Mouse (Mus musculus): ENCODE measurements around the gene Lrfn3. TPM values are rescaled to one million over a fixed set of nuclear protein-coding genes. Genes with fewer than 3 reads are reported as not detected.
A peak's percentile ranks its signal among the peaks of the same experiment; 100 is the strongest.

Lrfn3 gene
- polyA plus RNA-seq, 1 experiment: 4.2 TPM

DNA sequence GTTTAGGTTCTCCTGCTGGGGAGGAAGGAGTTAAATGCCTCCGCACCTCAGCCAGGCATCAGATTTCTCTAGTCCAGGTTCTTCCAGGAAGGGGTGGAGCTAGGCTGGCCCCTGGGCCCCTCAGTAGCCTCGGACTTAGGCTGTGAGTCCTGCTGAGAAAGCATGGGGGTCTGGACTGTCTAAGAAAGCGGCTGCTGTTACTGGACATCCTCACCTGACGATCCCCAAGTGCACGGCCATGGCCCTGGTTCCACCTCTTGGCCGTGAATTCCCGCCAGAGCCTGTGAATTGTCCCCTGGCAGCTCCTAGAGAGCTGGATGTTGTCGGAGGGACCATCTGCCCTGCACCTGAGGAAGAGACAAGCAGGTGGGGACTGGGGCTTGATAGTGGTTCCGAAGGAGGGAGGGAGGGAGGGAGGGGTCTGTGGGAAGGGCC, 47.8 kb downstream of the Lrfn3 start, which contains the start of gene Syne4:
TSS of gene Syne4 (plus strand) at position 87 of the 435 bp plus-strand sequence.
- Histone ChIP-seq H3K27ac (ENCODE audit: insufficient read depth, low read length) (no peak within 1 kb of the TSS), H3K4me1 (ENCODE audit: control insufficient read depth, insufficient read depth, low read length) (peaks cover 2% of the 10 kb centered on the region), H3K9me3 (replicated peaks; ENCODE audit: control insufficient read depth, insufficient read depth, low read length, poor library complexity, severe bottlenecking) (no peaks in the 10 kb centered on the region), H3K36me3 (ENCODE audit: control insufficient read depth, insufficient read depth, low read length, poor library complexity, severe bottlenecking) (no peaks in the 10 kb centered on the region), H3K27me3 (ENCODE audit: control insufficient read depth, insufficient read depth, low read length, poor library complexity, severe bottlenecking) (no peaks in the 10 kb centered on the region), H3K9ac (ENCODE audit: low read depth, poor library complexity, severe bottlenecking) (peak within 1 kb of the TSS; percentile 69), H3K4me3 (ENCODE audit: low read depth, low read length) (peak within 1 kb of the TSS; percentile 81)
- TF ChIP-seq CTCF (IDR thresholded peaks at IDR 0.05; ENCODE audit: low read depth, low read length): no peak
- TF ChIP-seq EP300 (IDR thresholded peaks at IDR 0.05; ENCODE audit: insufficient read depth, low read depth, low read length): 0 out of 2 replicates have a peak, but pooled peaks have one; percentile 41
- peak; percentile 53 for TF ChIP-seq POLR2A (IDR thresholded peaks at IDR 0.05; ENCODE audit: insufficient read depth, low read length)

DNA sequence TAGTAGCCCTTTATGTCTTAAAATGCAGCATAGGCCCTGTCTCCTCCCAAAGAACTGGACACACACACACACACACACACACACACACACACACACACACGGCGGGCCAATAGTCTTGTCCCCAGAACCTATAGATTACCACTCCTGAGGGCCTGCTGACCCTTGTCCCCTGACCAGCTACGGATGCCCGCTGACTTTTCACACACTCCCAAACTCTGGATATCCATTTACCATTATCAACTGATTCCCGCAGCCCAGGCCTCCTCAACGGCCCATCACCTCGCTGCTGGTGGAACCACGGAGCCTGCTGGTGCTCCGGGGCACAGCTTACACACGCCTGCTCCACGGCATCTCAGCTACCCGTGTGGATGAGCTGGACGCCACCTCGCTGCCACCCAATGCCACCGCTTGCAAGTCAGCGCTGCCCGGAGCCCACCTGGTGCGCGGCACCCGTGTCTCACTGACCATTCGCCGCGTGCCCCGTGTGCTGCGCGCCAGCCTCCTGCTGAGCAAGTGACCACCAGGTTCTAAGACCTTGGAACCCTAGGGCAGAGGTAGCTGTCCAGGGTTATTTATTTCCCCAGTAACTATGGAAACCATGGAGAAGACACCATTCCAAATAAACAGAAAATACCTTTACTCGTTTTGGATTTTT, 48.8 kb downstream of the Lrfn3 start:
- TF ChIP-seq POLR2A (IDR thresholded peaks at IDR 0.05; ENCODE audit: insufficient read depth, low read length) (no peak), CTCF (IDR thresholded peaks at IDR 0.05; ENCODE audit: low read depth, low read length) (no peak)
- Histone ChIP-seq H3K9ac (ENCODE audit: low read depth, poor library complexity, severe bottlenecking) (no peak overlapping the region), H3K9me3 (replicated peaks; ENCODE audit: control insufficient read depth, insufficient read depth, low read length, poor library complexity, severe bottlenecking) (no peaks in the 10 kb centered on the region), H3K27ac (ENCODE audit: insufficient read depth, low read length) (no peak overlapping the region), H3K27me3 (ENCODE audit: control insufficient read depth, insufficient read depth, low read length, poor library complexity, severe bottlenecking) (no peaks in the 10 kb centered on the region), H3K36me3 (ENCODE audit: control insufficient read depth, insufficient read depth, low read length, poor library complexity, severe bottlenecking) (no peaks in the 10 kb centered on the region), H3K4me3 (ENCODE audit: low read depth, low read length) (peak overlapping the region; percentile 12; the same call in 1 of the 2 replicates), H3K4me1 (ENCODE audit: control insufficient read depth, insufficient read depth, low read length) (peaks cover 2% of the 10 kb centered on the region)

DNA sequence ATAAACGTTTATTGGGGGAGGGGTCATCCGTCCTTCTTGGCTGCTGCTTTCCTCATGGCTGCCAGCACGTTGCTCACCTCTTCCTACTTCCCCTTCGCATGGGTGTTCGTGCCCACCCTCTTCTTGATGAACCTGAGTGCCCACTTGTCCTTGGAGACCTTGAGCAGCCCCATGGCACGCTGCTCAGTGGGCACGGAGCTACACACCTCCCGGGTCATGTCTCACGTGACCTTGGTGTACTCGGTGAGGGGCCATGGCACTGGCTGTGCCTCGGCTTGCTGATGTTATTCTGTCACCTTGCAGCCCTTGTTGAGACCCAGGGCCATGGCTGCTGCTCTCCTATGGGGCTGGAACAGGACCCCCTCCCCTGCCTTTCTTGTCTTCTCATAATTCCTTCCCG, 52.4 kb downstream of the Lrfn3 start:
- no peak overlapping the region for H3K4me3 ChIP-seq (ENCODE audit: low read depth, low read length)
- no peaks in the 10 kb centered on the region for H3K27me3 ChIP-seq (ENCODE audit: control insufficient read depth, insufficient read depth, low read length, poor library complexity, severe bottlenecking)
- no peak for TF ChIP-seq CTCF (IDR thresholded peaks at IDR 0.05; ENCODE audit: low read depth, low read length)
- TF ChIP-seq POLR2A (IDR thresholded peaks at IDR 0.05; ENCODE audit: insufficient read depth, low read length): no peak
- TF ChIP-seq EP300 (IDR thresholded peaks at IDR 0.05; ENCODE audit: insufficient read depth, low read depth, low read length): no peak
- no peak overlapping the region for H3K9ac ChIP-seq (ENCODE audit: low read depth, poor library complexity, severe bottlenecking)
- no peaks in the 10 kb centered on the region for H3K9me3 ChIP-seq (replicated peaks; ENCODE audit: control insufficient read depth, insufficient read depth, low read length, poor library complexity, severe bottlenecking)
- H3K27ac ChIP-seq (ENCODE audit: insufficient read depth, low read length): no peak overlapping the region
- H3K36me3 ChIP-seq (ENCODE audit: control insufficient read depth, insufficient read depth, low read length, poor library complexity, severe bottlenecking): no peaks in the 10 kb centered on the region
- H3K4me1 ChIP-seq (ENCODE audit: control insufficient read depth, insufficient read depth, low read length): peaks cover 2% of the 10 kb centered on the region

DNA sequence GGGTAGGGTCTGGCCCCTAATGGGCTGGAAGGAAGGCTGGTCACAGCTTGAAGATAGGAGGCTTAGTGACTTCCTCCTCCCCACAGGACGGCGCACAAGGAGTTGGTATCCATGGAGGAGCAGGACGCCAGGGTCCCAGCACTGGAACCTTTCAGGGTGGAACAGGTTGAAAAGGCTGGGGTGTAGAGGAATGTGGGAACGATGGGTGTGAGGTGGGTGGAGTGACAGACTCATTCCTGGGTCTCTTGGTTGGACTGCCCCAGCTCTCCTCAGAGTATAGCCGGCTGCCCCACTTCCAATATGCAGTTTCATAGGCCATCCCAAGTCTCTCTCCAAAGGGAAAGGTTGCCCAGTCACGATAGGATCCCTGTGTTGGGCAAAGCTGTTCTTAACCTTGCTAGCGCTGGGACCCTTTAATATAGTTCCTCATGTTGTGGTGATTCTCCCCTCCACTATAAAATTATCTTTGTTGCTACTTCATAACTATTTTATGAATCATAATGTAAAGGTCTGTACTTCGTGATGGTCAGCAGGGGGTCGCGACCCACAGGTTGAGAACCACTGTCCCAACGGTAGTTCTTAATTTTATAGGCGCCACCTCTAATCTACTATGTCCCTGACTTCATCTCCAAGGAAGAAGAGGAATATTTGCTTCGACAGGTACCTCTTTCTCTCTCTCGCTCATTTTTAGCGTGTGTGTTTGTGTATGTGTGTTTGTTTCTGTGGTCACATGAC, 53.0 kb downstream of the Lrfn3 start:
- Histone ChIP-seq H3K27me3 (ENCODE audit: control insufficient read depth, insufficient read depth, low read length, poor library complexity, severe bottlenecking) (no peaks in the 10 kb centered on the region), H3K36me3 (ENCODE audit: control insufficient read depth, insufficient read depth, low read length, poor library complexity, severe bottlenecking) (no peaks in the 10 kb centered on the region), H3K9ac (ENCODE audit: low read depth, poor library complexity, severe bottlenecking) (peak overlapping the region; percentile 75), H3K4me3 (ENCODE audit: low read depth, low read length) (peak overlapping the region; percentile 89), H3K4me1 (ENCODE audit: control insufficient read depth, insufficient read depth, low read length) (peaks cover 2% of the 10 kb centered on the region), H3K9me3 (replicated peaks; ENCODE audit: control insufficient read depth, insufficient read depth, low read length, poor library complexity, severe bottlenecking) (no peaks in the 10 kb centered on the region), H3K27ac (ENCODE audit: insufficient read depth, low read length) (no peak overlapping the region)
- no peak for TF ChIP-seq EP300 (IDR thresholded peaks at IDR 0.05; ENCODE audit: insufficient read depth, low read depth, low read length)
- TF ChIP-seq POLR2A (IDR thresholded peaks at IDR 0.05; ENCODE audit: insufficient read depth, low read length): no peak
- no peak for TF ChIP-seq CTCF (IDR thresholded peaks at IDR 0.05; ENCODE audit: low read depth, low read length)

DNA sequence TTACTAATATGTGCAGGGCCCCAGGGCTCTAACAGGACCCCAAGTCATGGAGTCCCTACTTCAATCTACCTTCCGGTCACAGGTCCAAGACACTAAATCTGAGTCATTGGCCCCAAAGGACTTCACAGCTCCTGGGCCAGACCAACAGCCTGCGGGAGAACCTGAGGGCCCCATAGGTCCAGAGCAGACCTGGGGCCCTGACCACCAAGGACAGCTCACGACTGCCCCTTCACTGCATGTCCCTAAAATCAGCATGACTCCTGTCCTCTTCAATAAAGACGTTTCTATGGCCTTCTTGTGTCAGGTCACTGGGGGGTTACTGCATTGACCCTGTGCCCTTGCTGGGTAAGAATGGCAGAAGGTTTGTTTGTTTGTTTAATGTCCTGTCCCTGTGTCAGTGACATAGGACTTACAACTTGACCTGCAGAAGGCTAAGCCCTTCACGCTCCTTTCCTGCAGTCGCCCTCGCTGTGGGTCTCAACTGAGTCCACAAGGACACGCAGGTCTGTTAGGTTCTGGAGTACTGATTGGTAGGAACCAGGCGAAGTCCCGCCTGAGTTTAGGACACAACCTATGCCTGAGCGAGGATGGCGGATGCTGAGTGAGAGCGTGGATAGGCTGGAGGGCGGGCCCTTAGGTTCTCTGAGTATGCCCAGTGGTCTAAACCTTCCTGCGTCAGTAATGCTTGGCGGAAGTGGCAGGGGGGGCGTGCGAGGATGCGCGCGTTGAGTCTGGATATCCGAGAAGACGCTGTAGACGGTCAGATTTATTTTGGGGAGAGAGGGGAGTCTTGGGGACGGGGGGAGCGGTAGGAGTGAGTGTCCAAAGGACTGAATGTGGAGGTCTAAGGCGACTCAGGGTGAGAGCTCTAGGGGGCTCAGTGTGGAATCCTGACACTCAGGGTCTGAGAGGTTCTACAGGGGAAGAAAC, 54.2 kb downstream of the Lrfn3 start, which contains the start of gene Alkbh6:
TSS of gene Alkbh6 (plus strand) at position 642 of the 930 bp plus-strand sequence.
- H3K27ac ChIP-seq (ENCODE audit: insufficient read depth, low read length): no peak within 1 kb of the TSS
- H3K9ac ChIP-seq (ENCODE audit: low read depth, poor library complexity, severe bottlenecking): peak within 1 kb of the TSS; percentile 75
- H3K4me3 ChIP-seq (ENCODE audit: low read depth, low read length): peak within 1 kb of the TSS; percentile 89
- no peaks in the 10 kb centered on the region for H3K36me3 ChIP-seq (ENCODE audit: control insufficient read depth, insufficient read depth, low read length, poor library complexity, severe bottlenecking)
- TF ChIP-seq POLR2A (IDR thresholded peaks at IDR 0.05; ENCODE audit: insufficient read depth, low read length) (peak; percentile 94), CTCF (IDR thresholded peaks at IDR 0.05; ENCODE audit: low read depth, low read length) (no peak), EP300 (IDR thresholded peaks at IDR 0.05; ENCODE audit: insufficient read depth, low read depth, low read length) (no peak)
- no peaks in the 10 kb centered on the region for H3K27me3 ChIP-seq (ENCODE audit: control insufficient read depth, insufficient read depth, low read length, poor library complexity, severe bottlenecking)
- peaks cover 2% of the 10 kb centered on the region for H3K4me1 ChIP-seq (ENCODE audit: control insufficient read depth, insufficient read depth, low read length)
- H3K9me3 ChIP-seq (replicated peaks; ENCODE audit: control insufficient read depth, insufficient read depth, low read length, poor library complexity, severe bottlenecking): no peaks in the 10 kb centered on the region
